Mouse (Mus musculus) kidney, embryonic 15.5 days (tissue): Measurements from ENCODE around the gene Lyrm4. TPM values are rescaled to one million over a fixed set of nuclear protein-coding genes. Genes with fewer than 3 reads are reported as not detected.

Source experiments
- ATAC-seq: fragments of 200-750 bp; cut with Nextera tagmentation; replicated peaks from 2 replicates; pipeline ENCODE4 v1.8.0; 2017; ENCODE audit warnings: moderate TSS enrichment; ENCODE audit not compliant: low FRiP score
- H3K27ac ChIP-seq: fragments of 300-500 bp; sonication (generic); 2 replicates; pipeline ENCODE4 v1.5.1; 2015; ENCODE audit warnings: mild to moderate bottlenecking, inconsistent platforms
- H3K27me3 ChIP-seq: fragments of 300-500 bp; sonication (generic); 2 replicates; pipeline ENCODE4 v1.6.1; 2015; ENCODE audit warnings: inconsistent platforms
- H3K36me3 ChIP-seq: fragments of 300-500 bp; sonication (generic); 2 replicates; pipeline ENCODE4 v1.6.1; 2015; ENCODE audit warnings: inconsistent platforms
- H3K4me1 ChIP-seq: fragments of 300-500 bp; sonication (generic); 2 replicates; pipeline ENCODE4 v1.6.1; 2015; ENCODE audit warnings: inconsistent platforms
- H3K4me2 ChIP-seq: fragments of 300-500 bp; sonication (generic); 2 replicates; pipeline ENCODE4 v1.6.1; 2015; ENCODE audit warnings: moderate library complexity, mild to moderate bottlenecking, inconsistent platforms
- H3K4me3 ChIP-seq: fragments of 300-500 bp; sonication (generic); replicated peaks from 2 replicates; pipeline ENCODE4 v1.5.1; 2015; ENCODE audit warnings: mild to moderate bottlenecking, inconsistent platforms
- H3K9ac ChIP-seq: fragments of 300-500 bp; sonication (generic); 2 replicates; pipeline ENCODE4 v1.6.1; 2015; ENCODE audit warnings: mild to moderate bottlenecking, inconsistent platforms
- H3K9me3 ChIP-seq: fragments of 300-500 bp; sonication (generic); replicated peaks from 2 replicates; pipeline ENCODE4 v1.6.1; 2016; ENCODE audit warnings: inconsistent platforms
- WGBS: fragments of 180-500 bp; shearing (Covaris S2); methylation state at CpG from one replicate; pipeline ENCODE4 v1.1.7; 2015; ENCODE audit warnings: mixed read lengths; 5-methylcytosine and 5-hydroxymethylcytosine counted together
- polyA plus RNA-seq: library from polyadenylated mRNA; unstranded; fragments of >200 nt; fragmentation: Nextera tagmentation; extraction: Ambion mirVana; gene quantifications from 2 replicates; pipeline ENCODE4 v1.2.1, GENCODE M21; 2015

Gene Lyrm4
- polyA plus RNA-seq, 1 experiment from 2014 or later: 23.3 TPM

- no peaks in the 10 kb centered on the region for H3K4me1 ChIP-seq
- H3K27ac ChIP-seq: no peak overlapping the region
- no peak overlapping the region for H3K9ac ChIP-seq
- no peaks in the 10 kb centered on the region for H3K9me3 ChIP-seq
- no peaks in the 10 kb centered on the region for H3K36me3 ChIP-seq
- ATAC-seq: 0 out of 2 replicates have a peak, but pooled peaks have one; percentile 9
- H3K4me3 ChIP-seq: no peak overlapping the region
- WGBS: 24% methylated on average over 14 of the region's 14 CpGs
- no peaks in the 10 kb centered on the region for H3K27me3 ChIP-seq
- H3K4me2 ChIP-seq: no peak overlapping the region
Observed at GRCm38 (mm10) chr13:35947354-35948000, 169.8 kb downstream of the Lyrm4 start.

GRCm38 (mm10) chr13:35946659-35947353 lies 170.5 kb downstream of the Lyrm4 start:
- 75% methylated on average over 20 of the region's 20 CpGs for WGBS
- Histone ChIP-seq H3K27ac (no peak overlapping the region), H3K36me3 (no peaks in the 10 kb centered on the region), H3K27me3 (no peaks in the 10 kb centered on the region), H3K4me1 (no peaks in the 10 kb centered on the region), H3K4me2 (no peak overlapping the region), H3K9ac (no peak overlapping the region), H3K9me3 (no peaks in the 10 kb centered on the region), H3K4me3 (no peak overlapping the region)
- peak; percentile 14; the same call in 1 of the 2 replicates for ATAC-seq

GRCm38 (mm10) chr13:35940934-35941333 lies 176.4 kb downstream of the Lyrm4 start:
- no peak for ATAC-seq
- H3K9me3 ChIP-seq: no peaks in the 10 kb centered on the region
- H3K4me3 ChIP-seq: no peak overlapping the region
- 82% methylated on average over 5 of the region's 5 CpGs for WGBS
- H3K4me2 ChIP-seq: no peak overlapping the region
- H3K4me1 ChIP-seq: no peaks in the 10 kb centered on the region
- H3K36me3 ChIP-seq: no peaks in the 10 kb centered on the region
- no peak overlapping the region for H3K9ac ChIP-seq
- H3K27me3 ChIP-seq: no peaks in the 10 kb centered on the region
- H3K27ac ChIP-seq: no peak overlapping the region

GRCm38 (mm10) chr13:35939871-35940665 lies 177.3 kb downstream of the Lyrm4 start:
- no peaks in the 10 kb centered on the region for H3K4me1 ChIP-seq
- H3K27me3 ChIP-seq: no peaks in the 10 kb centered on the region
- no peak for ATAC-seq
- H3K9ac ChIP-seq: no peak overlapping the region
- H3K4me2 ChIP-seq: no peak overlapping the region
- 59% methylated on average over 18 of the region's 18 CpGs for WGBS
- no peaks in the 10 kb centered on the region for H3K9me3 ChIP-seq
- H3K36me3 ChIP-seq: no peaks in the 10 kb centered on the region
- no peak overlapping the region for H3K27ac ChIP-seq
- no peak overlapping the region for H3K4me3 ChIP-seq

GRCm38 (mm10) chr13:35937991-35938390 lies 179.3 kb downstream of the Lyrm4 start:
- no peak for ATAC-seq

More at GRCm38 (mm10) chr13:35937991-35938390, 179.3 kb downstream of the Lyrm4 start:
- H3K9me3 ChIP-seq: 0 out of 2 replicates have a peak, but pooled peaks cover 4% of the 10 kb centered on the region
- H3K4me3 ChIP-seq: no peak overlapping the region
- no peaks in the 10 kb centered on the region for H3K27me3 ChIP-seq
- H3K9ac ChIP-seq: no peak overlapping the region
- H3K4me1 ChIP-seq: no peaks in the 10 kb centered on the region
- no peak overlapping the region for H3K27ac ChIP-seq
- WGBS: 82% methylated on average over 2 of the region's 2 CpGs
- H3K36me3 ChIP-seq: no peaks in the 10 kb centered on the region
- H3K4me2 ChIP-seq: no peak overlapping the region

Other genes with a start within 250 kb of the Lyrm4 start
- 16.3 and 17.2 TPM in 2 replicates for gene Rpp40, start 211.2 kb downstream of the Lyrm4 start, polyA plus RNA-seq
- gene Ppp1r3g, start 158.7 kb downstream of the Lyrm4 start, polyA plus RNA-seq: 0.49 and 1.0 TPM in 2 replicates
- 35.8 and 38.8 TPM in 2 replicates for gene Fars2, start 114 bp downstream of the Lyrm4 start, polyA plus RNA-seq